ENCODE assay signal across 8 mouse cellular contexts in the genomic region with DNA sequence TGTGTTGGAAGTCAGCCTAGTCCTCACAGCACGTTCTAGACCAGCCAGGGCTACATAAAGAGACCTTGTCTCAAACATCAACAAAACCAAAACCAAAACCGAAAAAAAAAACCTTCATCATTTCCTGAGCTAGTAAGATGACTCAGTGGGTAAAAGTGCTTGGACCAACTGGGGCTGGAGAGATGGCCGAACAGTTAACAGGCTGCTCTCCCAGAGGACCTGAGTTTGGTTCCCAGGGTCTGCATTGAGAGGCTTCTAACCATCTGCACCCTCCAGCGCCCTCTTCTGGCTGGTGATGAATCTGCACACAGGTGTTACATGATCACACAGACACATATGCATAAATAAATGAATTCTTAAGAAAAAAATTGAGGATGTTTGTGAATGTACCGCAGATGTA. TPM values are rescaled to one million over a fixed set of nuclear protein-coding genes. Genes with fewer than 3 reads are reported as not detected.
DNase-seq lines count a peak whose midpoint lies in the region; ATAC-seq and TF ChIP-seq lines count a peak whose summit lies in the region.
"Had no signal": no experiment of that assay in that cellular context is flagged by ENCODE, and none has a peak within 500 bp of the region (broad histone marks: within the 10 kb centered on the region; RNA-seq: fewer than 3 reads in every experiment).

No protein-coding gene starts in this region.

- no peaks in the 10 kb centered on the region for H3K9me3 ChIP-seq in liver, embryonic 11.5 days (ENCODE audit: control insufficient read depth, low read length)
- H3K9me3 ChIP-seq in G1E (replicated peaks): no peaks in the 10 kb centered on the region
- H3K9me3 ChIP-seq in midbrain, embryonic 11.5 days (ENCODE audit: control insufficient read depth, low read length): no peaks in the 10 kb centered on the region

- TF ChIP-seq CTCF in G1E (IDR thresholded peaks at IDR 0.05; ENCODE audit: low read depth, low read length): 0 out of 2 replicates have a peak, but pooled peaks have one; percentile 21

- H3K4me2 ChIP-seq in liver, embryonic 11.5 days: no peak overlapping the region
- H3K4me2 ChIP-seq in midbrain, embryonic 11.5 days: no peak overlapping the region

- H3K4me3 ChIP-seq in liver, embryonic 11.5 days (ENCODE audit: low read depth, low read length): no peak overlapping the region
- H3K4me3 ChIP-seq in G1E (ENCODE audit: low read depth, low read length): no peak overlapping the region
- no peak overlapping the region for H3K4me3 ChIP-seq in midbrain, embryonic 11.5 days (ENCODE audit: low read depth, low read length)

- peaks cover 18% of the 10 kb centered on the region for H3K4me1 ChIP-seq in liver, embryonic 11.5 days (replicated peaks; ENCODE audit: control insufficient read depth, insufficient read depth, low read length)
- peaks cover 48% of the 10 kb centered on the region for H3K4me1 ChIP-seq in G1E (ENCODE audit: insufficient read depth, low read depth, low read length)
- H3K4me1 ChIP-seq in midbrain, embryonic 11.5 days (ENCODE audit: control insufficient read depth, insufficient read depth, low read length): no peaks in the 10 kb centered on the region; the same call in 1 of the 2 replicates

- ATAC-seq in liver, embryonic 11.5 days (replicated peaks; ENCODE audit: low FRiP score): no peak
- ATAC-seq in G1E (ENCODE audit: extremely low read depth, insufficient number of reproducible peaks, low FRiP score, poor library complexity, severe bottlenecking): no peak
- no peak for ATAC-seq in midbrain, embryonic 11.5 days (ENCODE audit: low FRiP score)
- ATAC-seq: hindbrain, embryonic 16.5 days had no signal

- WGBS in liver, embryonic 11.5 days: 51% methylated on average over 5 of the region's 5 CpGs
- 70% methylated on average over 5 of the region's 5 CpGs for WGBS in midbrain, embryonic 11.5 days

- 0 out of 2 replicates have a peak, but pooled peaks cover 4% of the 10 kb centered on the region for H3K36me3 ChIP-seq in liver, embryonic 11.5 days (ENCODE audit: control insufficient read depth, insufficient read depth, low read length)
- H3K36me3 ChIP-seq in G1E (replicated peaks): peaks cover 93% of the 10 kb centered on the region
- peaks cover 4% of the 10 kb centered on the region for H3K36me3 ChIP-seq in splenic B cell, adult 2 months (ENCODE audit: control insufficient read depth, insufficient read depth, low read length, poor library complexity, severe bottlenecking)
- no peaks in the 10 kb centered on the region for H3K36me3 ChIP-seq in midbrain, embryonic 11.5 days (ENCODE audit: control insufficient read depth, insufficient read depth, low read length)

- H3K27me3 ChIP-seq in liver, embryonic 11.5 days (replicated peaks; ENCODE audit: control insufficient read depth, insufficient read depth, low read length): no peaks in the 10 kb centered on the region
- no peaks in the 10 kb centered on the region for H3K27me3 ChIP-seq in G1E (ENCODE audit: insufficient read depth, low read length)
- no peaks in the 10 kb centered on the region for H3K27me3 ChIP-seq in splenic B cell, adult 2 months (ENCODE audit: control insufficient read depth, insufficient read depth, low read length, poor library complexity, severe bottlenecking)
- H3K27me3 ChIP-seq in midbrain, embryonic 11.5 days (ENCODE audit: control insufficient read depth, insufficient read depth, low read length): no peaks in the 10 kb centered on the region

- DNase-seq in liver (peak; percentile 72), G1E (ENCODE audit: low spot score) (no peak)
- no peak for DNase-seq in liver, embryonic 11.5 days (ENCODE audit: low spot score)
- peak; percentile 94 for DNase-seq in fibroblast of lung, adult 2 months (ENCODE audit: low read depth)
- DNase-seq in splenic B cell, adult 2 months (ENCODE audit: low read depth, low spot score): peak; percentile 66
- DNase-seq in midbrain, embryonic 11.5 days (ENCODE audit: low spot score, missing footprints): no peak
- DNase-seq in frontal cortex, postnatal 14 days (ENCODE audit: low spot score in 2 of 2): no peak

- no peak overlapping the region for H3K27ac ChIP-seq in liver, embryonic 11.5 days (ENCODE audit: low read depth, low read length)
- no peak overlapping the region for H3K27ac ChIP-seq in midbrain, embryonic 11.5 days (ENCODE audit: low read depth, low read length)

- H3K9ac ChIP-seq in liver, embryonic 11.5 days (ENCODE audit: low read depth, low read length): no peak overlapping the region
- no peak overlapping the region for H3K9ac ChIP-seq in midbrain, embryonic 11.5 days (ENCODE audit: low read length)

RNA-seq across cellular contexts. Expression of gene Unc13d, which starts 6.3 kb away (rescaled TPM):
- polyA plus RNA-seq in liver, embryonic 11.5 days (2014; fragmentation: Nextera tagmentation; extraction: Ambion mirVana): 44.8 and 45.3 TPM in 2 replicates
- 26.1 and 31.4 TPM in 2 replicates for total RNA-seq in G1E (2014; fragmentation: Nextera tagmentation)
- total RNA-seq in G1E (2017): 63.5 and 81.7 TPM in 2 replicates
- polyA plus RNA-seq in G1E (2012): 126 and 144 TPM in 2 replicates
- 0.82 and 1.1 TPM in 2 replicates for polyA plus RNA-seq in midbrain, embryonic 11.5 days (2014; fragmentation: Nextera tagmentation; extraction: Ambion mirVana)

RNA-seq across cellular contexts. Expression of gene Wbp2, which starts 15.3 kb away (rescaled TPM):
- 98.8 and 105 TPM in 2 replicates for polyA plus RNA-seq in liver, embryonic 11.5 days (2014; fragmentation: Nextera tagmentation; extraction: Ambion mirVana)
- total RNA-seq in G1E (2014; fragmentation: Nextera tagmentation) (160 and 169 TPM in 2 replicates), G1E (2017) (55.9 and 61.6 TPM in 2 replicates)
- polyA plus RNA-seq in G1E (2012): 499 and 545 TPM in 2 replicates
- 84.9 and 86.8 TPM in 2 replicates for polyA plus RNA-seq in midbrain, embryonic 11.5 days (2014; fragmentation: Nextera tagmentation; extraction: Ambion mirVana)

RNA-seq across cellular contexts. Expression of gene Unk, which starts 41.4 kb away (rescaled TPM):
- 28.9 and 34.1 TPM in 2 replicates for polyA plus RNA-seq in liver, embryonic 11.5 days (2014; fragmentation: Nextera tagmentation; extraction: Ambion mirVana)
- total RNA-seq in G1E (2014; fragmentation: Nextera tagmentation): 50.1 and 58.1 TPM in 2 replicates
- 17.2 and 19.8 TPM in 2 replicates for total RNA-seq in G1E (2017)
- polyA plus RNA-seq in G1E (2012): 65.2 and 80.7 TPM in 2 replicates
- 23.4 and 24.1 TPM in 2 replicates for polyA plus RNA-seq in midbrain, embryonic 11.5 days (2014; fragmentation: Nextera tagmentation; extraction: Ambion mirVana)

RNA-seq across cellular contexts. Expression of gene H3f3b, which starts 43.7 kb away (rescaled TPM):
- 1,141 and 1,182 TPM in 2 replicates for polyA plus RNA-seq in liver, embryonic 11.5 days (2014; fragmentation: Nextera tagmentation; extraction: Ambion mirVana)
- total RNA-seq in G1E (2014; fragmentation: Nextera tagmentation) (692 and 699 TPM in 2 replicates), G1E (2017) (721 and 745 TPM in 2 replicates)
- polyA plus RNA-seq in G1E (2012): 230 and 336 TPM in 2 replicates
- 1,982 and 2,171 TPM in 2 replicates for polyA plus RNA-seq in midbrain, embryonic 11.5 days (2014; fragmentation: Nextera tagmentation; extraction: Ambion mirVana)

RNA-seq across cellular contexts. Expression of gene Trim47, which starts 55.5 kb away (rescaled TPM):
- polyA plus RNA-seq in liver, embryonic 11.5 days (2014; fragmentation: Nextera tagmentation; extraction: Ambion mirVana): 6.3 and 6.6 TPM in 2 replicates
- total RNA-seq in G1E (2014; fragmentation: Nextera tagmentation) (not detected in 2 replicates), G1E (2017) (0.12 and 0.27 TPM in 2 replicates)
- 0.08 TPM in 1 of 2 replicates, not detected in the other for polyA plus RNA-seq in G1E (2012)
- 2.7 TPM in 2 replicates for polyA plus RNA-seq in midbrain, embryonic 11.5 days (2014; fragmentation: Nextera tagmentation; extraction: Ambion mirVana)

Comparison
In these comparisons a context has a peak if more than half of its experiments do, and no peak if none do; other contexts are left out.
1. DNase-seq: peak in liver (single experiment), fibroblast of lung, adult 2 months (single experiment) and splenic B cell, adult 2 months (single experiment); none in liver, embryonic 11.5 days (single experiment), G1E (single experiment), midbrain, embryonic 11.5 days (single experiment) and frontal cortex, postnatal 14 days (0 of 2).
2. RNA of gene Unc13d, which starts 6.3 kb away (polyA plus RNA-seq): 126 to 144 TPM in G1E and 44.8 to 45.3 TPM in liver, embryonic 11.5 days; 0.82 to 1.1 TPM in midbrain, embryonic 11.5 days; every median in the first group is over 10 times any median in the second.